Mouse (Mus musculus) common myeloid progenitor, adult 5-6 weeks (primary cell): ENCODE results near the gene Xpot. TPM values are rescaled to one million over a fixed set of nuclear protein-coding genes. Genes with fewer than 3 reads are reported as not detected.
A peak's percentile ranks its signal among the peaks of the same experiment; 100 is the strongest.

Source experiments
- ATAC-seq: replicated peaks from 2 replicates; pipeline ENCODE4 v1.8.0; 2016; ENCODE audit warnings: low read depth, mild to moderate bottlenecking, moderate TSS enrichment, inconsistent platforms; ENCODE audit not compliant: poor library complexity, severe bottlenecking
- total RNA-seq: library from RNA; stranded (forward); fragments of 200-1000, 187-1606 nt; gene quantifications from 2 replicates; pipeline ENCODE4 v1.2.3, GENCODE M21; 2017

Xpot gene
- total RNA-seq, 1 experiment from 2014 or later, result 88.8 TPM

- ATAC-seq, result peak; percentile 71
These were observed 43.1 kb downstream of the Xpot start for GRCm38 (mm10) chr10:121583016-121583415.

GRCm38 (mm10) chr10:121582287-121582686 lies 43.8 kb downstream of the Xpot start:
- no peak for ATAC-seq

- no peak for ATAC-seq
These were observed 44.7 kb downstream of the Xpot start for GRCm38 (mm10) chr10:121581405-121581804.

GRCm38 (mm10) chr10:121580381-121580780 lies 45.8 kb downstream of the Xpot start:
- ATAC-seq, result no peak

- no peak for ATAC-seq
These were observed 49.8 kb downstream of the Xpot start for GRCm38 (mm10) chr10:121576372-121576771.

GRCm38 (mm10) chr10:121571511-121572147 lies 54.5 kb downstream of the Xpot start:
- ATAC-seq, result no peak

- no peak for ATAC-seq
These were observed 55.1 kb downstream of the Xpot start for GRCm38 (mm10) chr10:121571031-121571430.

GRCm38 (mm10) chr10:121569796-121570195 lies 56.3 kb downstream of the Xpot start:
- ATAC-seq, result no peak

GRCm38 (mm10) chr10:121569001-121569589 lies 57.0 kb downstream of the Xpot start:
- peak; percentile 97 for ATAC-seq

GRCm38 (mm10) chr10:121568534-121568933 lies 57.6 kb downstream of the Xpot start:
- no peak for ATAC-seq

- ATAC-seq, result no peak
These were observed 58.1 kb downstream of the Xpot start for GRCm38 (mm10) chr10:121568026-121568425.

GRCm38 (mm10) chr10:121564447-121564846 lies 61.7 kb downstream of the Xpot start:
- ATAC-seq, result peak; percentile 55

- no peak for ATAC-seq
These were observed 67.9 kb downstream of the Xpot start for GRCm38 (mm10) chr10:121558231-121558630.

GRCm38 (mm10) chr10:121556263-121556662 lies 69.9 kb downstream of the Xpot start:
- no peak for ATAC-seq

GRCm38 (mm10) chr10:121550334-121550733 lies 75.8 kb downstream of the Xpot start:
- no peak for ATAC-seq

GRCm38 (mm10) chr10:121549670-121550069 lies 76.5 kb downstream of the Xpot start:
- peak; percentile 76 for ATAC-seq

GRCm38 (mm10) chr10:121547162-121547561 lies 79.0 kb downstream of the Xpot start:
- no peak for ATAC-seq

- no peak for ATAC-seq
These were observed 82.6 kb downstream of the Xpot start for GRCm38 (mm10) chr10:121543577-121543976.

- no peak for ATAC-seq
These were observed 84.0 kb downstream of the Xpot start for GRCm38 (mm10) chr10:121542156-121542555.
